Mouse (Mus musculus) layer of hippocampus, adult 11-12 months (tissue): ENCODE measurements at regions not wholly inside any gene's neighbourhood (a gene's known extent, or its start where the extent isn't known, plus 50 kb on each side); places are given as distances from the start of the nearest gene placed in this dataset.

Source experiments
- DNase-seq: peaks from one replicate; pipeline ENCODE4 v3.0.0; 2022; ENCODE audit warnings: low spot score

- no peak for DNase-seq
Observed at GRCm38 (mm10) chr8:126538136-126538535, 55.6 kb downstream of the Irf2bp2 start.

GRCm38 (mm10) chr8:126536928-126537618, 56.7 kb downstream of the Irf2bp2 start:
- DNase-seq: peak; percentile 88

GRCm38 (mm10) chr8:126536132-126536927, 57.5 kb downstream of the Irf2bp2 start:
- no peak for DNase-seq

- DNase-seq: no peak
Observed at GRCm38 (mm10) chr8:126532284-126532974, 57.6 kb upstream of the Tarbp1 start.

GRCm38 (mm10) chr8:126531459-126531858, 56.6 kb upstream of the Tarbp1 start:
- DNase-seq: no peak

GRCm38 (mm10) chr8:126529409-126529808, 54.5 kb upstream of the Tarbp1 start:
- DNase-seq: no peak

- DNase-seq: no peak
Observed at GRCm38 (mm10) chr8:126528434-126529080, 53.7 kb upstream of the Tarbp1 start.

- DNase-seq: no peak
Observed at GRCm38 (mm10) chr8:126526864-126527571, 52.2 kb upstream of the Tarbp1 start.

GRCm38 (mm10) chr8:126525575-126525974, 50.7 kb upstream of the Tarbp1 start:
- no peak for DNase-seq
